Mouse (Mus musculus) kidney, postnatal 4 days (tissue): ENCODE data around the gene Rpl18.

Source experiments
- DNase-seq, 2 experiments: peaks; one replicate each; pipeline ENCODE4 v3.0.0; 2021; ENCODE audit warnings: mixed read lengths in 2 of 2

The Rpl18 gene

DNA sequence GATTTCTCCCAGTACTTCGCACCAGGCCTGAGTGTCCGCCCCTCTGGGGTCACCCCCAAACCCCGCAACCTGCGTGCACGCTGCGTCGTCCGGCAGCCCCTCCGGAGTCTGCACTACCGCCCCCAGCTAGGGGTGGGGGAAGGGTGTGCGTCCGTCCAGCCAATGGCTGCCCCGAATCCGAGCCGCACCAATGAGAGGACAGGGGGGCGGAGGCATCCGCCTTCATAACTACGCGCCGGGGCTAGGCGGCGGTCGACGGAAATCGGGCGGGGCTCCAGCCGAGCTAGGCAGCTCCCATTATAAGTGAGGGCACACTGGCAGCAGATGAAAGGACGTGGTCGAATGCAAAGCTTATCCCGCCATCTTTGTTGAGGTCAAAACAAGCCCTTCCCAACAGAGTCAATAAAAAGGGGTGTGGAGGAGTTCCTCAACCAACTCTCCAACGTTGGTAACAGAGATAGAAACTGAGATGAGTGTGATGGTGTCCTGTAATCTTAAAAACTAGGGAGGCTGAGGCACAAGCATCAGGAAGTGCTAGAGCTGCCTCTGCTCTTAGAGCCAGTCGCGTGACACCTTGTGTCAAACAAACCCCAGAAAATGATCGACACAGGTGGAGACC lies at the start of gene Rpl18:
Gene Rpl18 (plus strand): TSS at position 368 of the 619 bp plus-strand sequence.
- peak; percentile 98 to 99 for DNase-seq

GRCm38 (mm10) chr7:45666161-45666560 lies 49.1 kb upstream of the Rpl18 start, which contains the start of gene Fut2:
Fut2 (minus strand) TSS chr7:45666394.
- DNase-seq, result no peak

GRCm38 (mm10) chr7:45667761-45668160 lies 47.5 kb upstream of the Rpl18 start:
- no peak for DNase-seq

DNA sequence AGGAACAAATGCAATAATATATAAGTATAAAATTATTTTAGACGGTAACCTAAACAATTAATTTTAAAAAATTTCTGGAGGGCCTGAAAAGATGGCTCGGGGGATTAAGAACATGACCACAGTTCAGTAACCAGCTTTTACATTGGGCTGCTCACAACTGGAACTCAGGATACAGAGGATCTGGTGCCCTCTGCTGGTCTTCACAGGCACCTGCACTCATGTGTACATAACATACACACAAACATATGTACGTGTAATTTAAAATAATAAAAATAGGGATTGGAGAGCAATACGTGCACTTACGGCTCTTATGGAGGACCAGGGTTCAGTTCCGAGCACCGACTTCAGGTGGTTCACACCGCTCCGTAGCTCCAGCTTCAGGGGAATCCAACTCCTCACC lies 46.3 kb upstream of the Rpl18 start:
- DNase-seq, result no peak

GRCm38 (mm10) chr7:45677627-45678295 lies 37.5 kb upstream of the Rpl18 start:
- no peak for DNase-seq

GRCm38 (mm10) chr7:45678513-45678912 lies 36.7 kb upstream of the Rpl18 start:
- no peak for DNase-seq

DNA sequence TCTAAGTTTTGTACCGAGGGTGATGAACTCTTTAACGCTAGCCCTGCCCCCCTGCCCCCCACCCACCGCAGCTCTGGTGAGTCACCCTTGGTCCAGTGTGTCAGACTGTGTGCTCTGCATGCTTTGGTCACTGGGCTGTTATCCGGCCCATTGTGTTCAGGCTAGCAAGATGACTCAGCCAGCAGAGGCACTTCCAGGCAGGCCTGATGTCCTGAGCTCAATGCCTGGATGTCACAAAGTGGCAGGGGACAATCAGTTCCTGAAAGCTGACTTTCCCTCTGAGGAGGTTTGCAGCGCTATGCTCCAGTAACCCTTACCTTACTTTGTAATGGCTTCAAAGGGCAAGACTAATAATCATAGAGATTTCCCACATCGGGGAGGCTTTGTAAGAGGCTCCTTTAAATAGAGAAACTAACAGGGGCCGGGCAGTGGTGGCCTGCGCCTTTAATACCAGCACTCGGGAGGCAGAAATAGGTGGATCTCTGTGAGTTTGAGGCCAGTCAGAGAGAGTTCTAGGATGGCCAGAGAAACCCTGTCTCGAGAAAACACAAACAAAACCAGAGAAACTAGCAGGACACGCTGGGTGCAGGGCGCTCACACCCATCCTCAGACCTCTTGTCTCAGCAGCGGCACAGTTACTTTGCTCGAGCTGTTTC lies 35.2 kb upstream of the Rpl18 start:
- DNase-seq, result peak in 1 of 2 experiments; percentile 56

- no peak for DNase-seq
Observed at GRCm38 (mm10) chr7:45681046-45681736, 34.1 kb upstream of the Rpl18 start.

GRCm38 (mm10) chr7:45682144-45683126 lies 32.8 kb upstream of the Rpl18 start:
- DNase-seq, result peak; percentile 96 to 97

GRCm38 (mm10) chr7:45683396-45684050 lies 31.7 kb upstream of the Rpl18 start, which contains the start of gene Ntn5:
Ntn5 (plus strand) TSS chr7:45684022.
- DNase-seq, result no peak

DNA sequence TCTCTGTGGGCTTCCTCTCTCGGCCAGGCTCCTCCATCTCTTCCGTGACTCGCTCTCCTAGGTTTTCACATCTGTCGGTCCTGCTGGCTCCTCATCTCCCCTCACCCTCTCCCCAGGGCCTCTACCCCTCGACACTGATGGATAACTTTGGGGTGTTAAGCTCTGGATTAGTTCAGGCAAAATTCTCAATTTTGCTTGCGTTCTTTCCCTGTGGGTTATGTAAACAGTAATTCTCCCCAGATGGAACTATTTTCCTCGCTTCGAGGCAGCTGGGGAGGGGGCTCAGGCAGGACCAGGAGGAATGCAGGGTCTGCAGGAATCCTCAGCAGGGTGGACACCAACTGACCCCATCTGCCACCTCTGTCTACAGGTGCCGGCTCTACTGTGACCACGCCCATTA lies 29.4 kb upstream of the Rpl18 start:
- no peak for DNase-seq

- DNase-seq, result no peak
Observed at GRCm38 (mm10) chr7:45686841-45687240, 28.4 kb upstream of the Rpl18 start.

DNA sequence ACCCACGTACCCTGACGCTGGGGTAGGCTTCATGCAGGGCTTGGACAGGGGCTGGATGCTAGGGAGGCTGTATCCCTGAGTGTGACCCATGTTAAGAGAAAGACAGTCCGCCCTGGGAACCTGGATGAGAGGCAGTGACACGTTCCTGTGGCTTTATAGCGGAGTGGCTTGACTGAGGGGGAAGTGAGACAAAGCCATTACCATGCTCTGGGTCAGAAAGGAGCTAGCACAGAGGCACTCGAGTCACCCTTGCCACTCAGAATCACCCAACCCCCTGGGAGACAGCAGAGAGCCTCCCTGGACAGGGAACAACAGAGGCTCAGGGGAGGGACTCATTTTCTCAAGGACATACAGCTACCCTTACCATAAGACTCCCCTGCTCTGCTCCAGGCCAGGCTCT lies 26.2 kb upstream of the Rpl18 start:
- DNase-seq, result no peak

- no peak for DNase-seq
Observed at GRCm38 (mm10) chr7:45689800-45690199, 25.5 kb upstream of the Rpl18 start.

DNA sequence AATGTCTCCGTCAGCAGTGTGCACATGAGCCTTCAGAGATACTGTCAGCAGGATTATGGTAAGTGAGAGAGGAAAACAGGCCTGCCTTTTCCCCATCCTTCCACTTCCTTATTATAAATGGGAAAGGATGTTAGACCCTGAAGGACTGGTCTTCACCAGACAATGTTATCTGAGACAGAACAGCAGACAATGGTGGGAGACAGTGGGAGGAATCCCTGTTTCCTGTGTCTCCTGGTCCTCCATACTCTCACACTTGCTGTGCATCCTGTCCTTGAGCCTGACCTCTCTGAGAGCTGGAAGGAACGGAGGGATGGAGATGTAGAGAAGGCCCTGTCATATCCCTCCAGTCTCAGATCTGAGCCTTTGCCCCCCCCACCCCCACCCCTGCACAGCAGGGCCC lies 22.9 kb upstream of the Rpl18 start:
- DNase-seq, result no peak

GRCm38 (mm10) chr7:45693921-45694591 lies 21.2 kb upstream of the Rpl18 start, which contains the start of gene Sec1:
Sec1 (minus strand) TSS chr7:45694402.
- DNase-seq, result no peak

- no peak for DNase-seq
Observed at GRCm38 (mm10) chr7:45695098-45695497, 20.2 kb upstream of the Rpl18 start.

DNA sequence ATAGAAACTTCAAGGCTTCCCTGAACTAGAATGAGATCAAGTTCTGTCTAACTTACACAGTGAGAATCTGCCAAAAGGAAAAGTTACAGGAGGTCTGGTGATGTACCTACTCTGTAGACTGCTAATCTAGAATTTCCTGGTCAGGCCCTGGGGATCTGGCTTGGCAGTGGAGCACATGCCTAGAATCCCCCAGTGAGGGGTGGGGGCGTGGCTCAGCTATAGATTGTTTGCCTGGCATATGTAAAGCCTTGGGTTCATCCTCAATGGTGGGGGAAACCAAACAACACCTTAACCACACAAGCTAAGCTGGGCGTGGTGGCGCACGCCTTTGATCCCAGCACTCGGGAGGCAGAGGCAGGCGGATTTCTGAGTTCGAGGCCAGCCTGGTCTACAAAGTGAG lies 17.4 kb upstream of the Rpl18 start:
- DNase-seq, result no peak

- no peak for DNase-seq
Observed at GRCm38 (mm10) chr7:45699523-45700141, 15.6 kb upstream of the Rpl18 start, which contains the start of gene Car11. Car11 (plus strand) TSS chr7:45699843.

DNA sequence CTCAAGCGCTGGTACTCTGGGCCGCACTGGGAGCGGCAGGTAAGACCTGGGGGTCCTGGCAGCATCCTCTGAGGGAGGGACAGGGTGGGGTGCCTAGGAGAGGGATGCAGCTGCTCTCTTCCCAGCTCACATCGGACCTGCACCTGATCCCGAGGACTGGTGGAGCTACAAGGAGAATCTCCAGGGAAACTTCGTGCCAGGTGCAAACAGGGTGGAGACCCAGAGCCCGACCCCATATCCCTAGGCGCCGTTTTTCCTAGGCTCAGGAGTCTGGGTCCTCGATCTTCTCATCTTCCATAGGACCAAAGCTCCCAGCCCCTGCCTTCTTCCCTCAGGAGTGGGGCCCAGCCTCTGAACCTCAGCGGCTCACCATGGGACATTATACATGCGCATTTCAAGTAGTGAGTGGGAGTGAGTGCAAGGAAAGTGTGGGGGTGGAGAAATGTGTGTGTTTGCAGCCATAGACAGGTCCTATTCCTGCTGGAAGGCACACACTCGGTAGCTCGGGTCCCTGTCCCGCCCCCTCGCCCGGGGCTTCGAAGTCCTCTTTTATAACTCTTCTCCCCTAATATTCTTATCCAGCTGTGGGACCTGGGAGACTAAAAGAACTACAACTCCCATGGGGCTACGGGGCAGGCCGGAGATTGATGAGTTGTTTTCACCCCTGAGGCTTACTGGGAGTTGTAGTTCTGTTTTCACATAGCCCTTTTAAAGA lies 14.8 kb upstream of the Rpl18 start:
- peak; percentile 81 to 86 for DNase-seq
